Mouse (Mus musculus) embryonic fibroblast, embryonic 13.5 days (primary cell): Measurements from ENCODE around the gene Cnot11.

Experiments
- CTCF ChIP-seq: IDR thresholded peaks from 2 replicates; pipeline ENCODE4 v1.5.1; 2011; ENCODE audit warnings: mild to moderate bottlenecking, control low read depth, low read length, moderate library complexity, borderline replicate concordance; ENCODE audit not compliant: insufficient read depth
- POLR2A ChIP-seq: IDR thresholded peaks from 2 replicates; pipeline ENCODE4 v1.6.1; 2011; ENCODE audit warnings: low read depth, mild to moderate bottlenecking, control low read depth, low read length, moderate library complexity

DNA sequence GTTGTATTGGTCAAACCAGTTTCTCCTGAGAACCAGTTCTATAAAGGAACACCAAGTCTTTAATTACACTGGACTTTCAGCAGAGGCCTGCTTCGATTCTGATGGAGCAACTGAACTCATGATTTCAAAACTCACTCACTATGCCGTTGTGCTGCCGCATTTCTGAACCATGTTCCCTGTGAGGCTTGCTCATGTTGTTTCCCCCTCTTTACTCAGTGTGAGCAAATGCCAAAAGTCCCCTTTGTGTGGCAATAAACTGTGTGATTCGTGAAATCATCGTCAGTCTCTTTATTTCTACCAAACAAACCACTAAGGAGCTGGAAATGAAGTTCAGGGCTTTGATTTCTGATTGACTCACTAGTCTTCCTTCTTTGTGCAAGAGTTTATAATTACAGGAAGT is 43.7 kb downstream of the Cnot11 start:
- TF ChIP-seq CTCF (no peak), POLR2A (no peak)
